Mouse (Mus musculus): ENCODE measurements at regions not wholly inside any gene's neighbourhood (a gene's known extent, or its start where the extent isn't known, plus 50 kb on each side); places are given as distances from the start of the nearest gene placed in this dataset.

GRCm38 (mm10) chr19:26475197-26475596 lies 129.7 kb upstream of the Smarca2 start:
- no peak for TF ChIP-seq CHD2 (IDR thresholded peaks at IDR 0.05; ENCODE audit: low read depth, low read length)
- no peak for TF ChIP-seq MAFK (IDR thresholded peaks at IDR 0.05; ENCODE audit: insufficient read depth, low read depth, low read length)
